Mouse (Mus musculus) hindbrain, embryonic 12.5 days (tissue): ENCODE results near the gene Prmt8. TPM values are rescaled to one million over a fixed set of nuclear protein-coding genes. Genes with fewer than 3 reads are reported as not detected.

Experiments used
- ATAC-seq: fragments of 200-750 bp; cut with Nextera tagmentation; 2 replicates; pipeline ENCODE4 v1.8.0; 2017; ENCODE audit warnings: moderate TSS enrichment; ENCODE audit not compliant: low FRiP score
- H3K27ac ChIP-seq: fragments of 300-500 bp; sonication (generic); 2 replicates; pipeline ENCODE4 v1.5.1; 2016; ENCODE audit warnings: mild to moderate bottlenecking
- H3K27me3 ChIP-seq: fragments of 300-500 bp; sonication (generic); 2 replicates; pipeline ENCODE4 v1.6.1; 2016; ENCODE audit warnings: mild to moderate bottlenecking
- H3K36me3 ChIP-seq: fragments of 300-500 bp; sonication (generic); 2 replicates; pipeline ENCODE4 v1.6.1; 2016; ENCODE audit warnings: mild to moderate bottlenecking
- H3K4me1 ChIP-seq: fragments of 300-500 bp; sonication (generic); 2 replicates; pipeline ENCODE4 v1.6.1; 2016
- H3K4me2 ChIP-seq: fragments of 300-500 bp; sonication (generic); replicated peaks from 2 replicates; pipeline ENCODE4 v1.6.1; 2016; ENCODE audit warnings: mild to moderate bottlenecking
- H3K4me3 ChIP-seq: fragments of 300-500 bp; sonication (generic); 2 replicates; pipeline ENCODE4 v1.5.1; 2016; ENCODE audit warnings: mild to moderate bottlenecking
- H3K9ac ChIP-seq: fragments of 300-500 bp; sonication (generic); 2 replicates; pipeline ENCODE4 v1.6.1; 2016; ENCODE audit warnings: mild to moderate bottlenecking, moderate library complexity
- H3K9me3 ChIP-seq: fragments of 300-500 bp; sonication (generic); replicated peaks from 2 replicates; pipeline ENCODE4 v1.6.1; 2016; ENCODE audit warnings: mild to moderate bottlenecking
- WGBS: fragments of 180-500 bp; shearing (Covaris S2); methylation state at CpG from one replicate; pipeline ENCODE4 v1.1.7; 2016; 5-methylcytosine and 5-hydroxymethylcytosine counted together
- polyA plus RNA-seq: library from polyadenylated mRNA; unstranded; fragments of >200 nt; fragmentation: Nextera tagmentation; extraction: Ambion mirVana; gene quantifications from 2 replicates; pipeline ENCODE4 v1.2.1, GENCODE M21; 2016

Prmt8 gene
- polyA plus RNA-seq, 1 experiment from 2014 or later = 39.9 TPM

- ATAC-seq = no peak
- Histone ChIP-seq H3K4me1 (peaks cover 27% of the 10 kb centered on the region), H3K9me3 (no peaks in the 10 kb centered on the region), H3K36me3 (no peaks in the 10 kb centered on the region), H3K4me3 (no peak overlapping the region), H3K4me2 (no peak overlapping the region), H3K9ac (no peak overlapping the region), H3K27ac (no peak overlapping the region), H3K27me3 (no peaks in the 10 kb centered on the region)
- 85% methylated on average over 7 of the region's 7 CpGs for WGBS
Observed at GRCm38 (mm10) chr6:127680784-127681183, 88.5 kb downstream of the Prmt8 start.

- Histone ChIP-seq H3K9me3 (no peaks in the 10 kb centered on the region), H3K27ac (no peak overlapping the region), H3K27me3 (no peaks in the 10 kb centered on the region), H3K9ac (no peak overlapping the region), H3K4me1 (peaks cover 18% of the 10 kb centered on the region), H3K36me3 (no peaks in the 10 kb centered on the region), H3K4me2 (no peak overlapping the region), H3K4me3 (no peak overlapping the region)
- ATAC-seq = no peak
- WGBS = 85% methylated on average over 3 of the region's 3 CpGs
Observed at GRCm38 (mm10) chr6:127678998-127679397, 90.3 kb downstream of the Prmt8 start.

- H3K36me3 ChIP-seq = no peaks in the 10 kb centered on the region
- no peak overlapping the region for H3K9ac ChIP-seq
- WGBS = 76% methylated on average over 9 of the region's 9 CpGs
- H3K4me1 ChIP-seq = peaks cover 14% of the 10 kb centered on the region
- H3K27ac ChIP-seq = no peak overlapping the region
- no peak overlapping the region for H3K4me3 ChIP-seq
- no peaks in the 10 kb centered on the region for H3K9me3 ChIP-seq
- ATAC-seq = no peak
- H3K4me2 ChIP-seq = no peak overlapping the region
- no peaks in the 10 kb centered on the region for H3K27me3 ChIP-seq
Observed at GRCm38 (mm10) chr6:127678320-127678719, 91.0 kb downstream of the Prmt8 start.

- ATAC-seq = peak; percentile 74
- 48% methylated on average over 11 of the region's 11 CpGs for WGBS
- H3K4me3 ChIP-seq = no peak overlapping the region
Observed at GRCm38 (mm10) chr6:127676866-127677265, 92.4 kb downstream of the Prmt8 start.

GRCm38 (mm10) chr6:127672071-127672470 lies 97.2 kb downstream of the Prmt8 start:
- no peak overlapping the region for H3K27ac ChIP-seq
- H3K4me3 ChIP-seq = no peak overlapping the region
- no peaks in the 10 kb centered on the region for H3K36me3 ChIP-seq
- no peak for ATAC-seq
- no peak overlapping the region for H3K9ac ChIP-seq
- H3K27me3 ChIP-seq = no peaks in the 10 kb centered on the region; the same call in 1 of the 2 replicates
- 84% methylated on average over 7 of the region's 7 CpGs for WGBS
- H3K4me2 ChIP-seq = no peak overlapping the region
- peaks cover 13% of the 10 kb centered on the region for H3K4me1 ChIP-seq
- no peaks in the 10 kb centered on the region for H3K9me3 ChIP-seq

More at GRCm38 (mm10) chr6:127676866-127677265, 92.4 kb downstream of the Prmt8 start:
- Histone ChIP-seq H3K9me3 (no peaks in the 10 kb centered on the region), H3K4me1 (peaks cover 10% of the 10 kb centered on the region), H3K27ac (peak overlapping the region; percentile 65), H3K4me2 (no peak overlapping the region), H3K36me3 (no peaks in the 10 kb centered on the region), H3K9ac (no peak overlapping the region), H3K27me3 (no peaks in the 10 kb centered on the region)

- Histone ChIP-seq H3K9ac (no peak overlapping the region), H3K9me3 (no peaks in the 10 kb centered on the region), H3K27ac (no peak overlapping the region), H3K4me2 (no peak overlapping the region), H3K4me1 (peaks cover 7% of the 10 kb centered on the region), H3K4me3 (no peak overlapping the region), H3K27me3 (no peaks in the 10 kb centered on the region; the same call in 1 of the 2 replicates), H3K36me3 (no peaks in the 10 kb centered on the region)
- whole genome bisulfite sequencing = 92% methylated on average over 4 of the region's 4 CpGs
- no peak for ATAC-seq
Observed at GRCm38 (mm10) chr6:127670031-127670430, 99.2 kb downstream of the Prmt8 start.

GRCm38 (mm10) chr6:127669313-127669712 lies 100.0 kb downstream of the Prmt8 start:
- peaks cover 7% of the 10 kb centered on the region for H3K4me1 ChIP-seq
- H3K9ac ChIP-seq = no peak overlapping the region
- H3K27ac ChIP-seq = no peak overlapping the region
- H3K36me3 ChIP-seq = no peaks in the 10 kb centered on the region
- 60% methylated on average over 4 of the region's 4 CpGs for WGBS
- H3K4me2 ChIP-seq = no peak overlapping the region
- no peak overlapping the region for H3K4me3 ChIP-seq
- H3K27me3 ChIP-seq = no peaks in the 10 kb centered on the region; the same call in 1 of the 2 replicates
- ATAC-seq = no peak
- no peaks in the 10 kb centered on the region for H3K9me3 ChIP-seq

GRCm38 (mm10) chr6:127663263-127663662 lies 106.0 kb downstream of the Prmt8 start:
- H3K4me3 ChIP-seq = no peak overlapping the region
- H3K4me1 ChIP-seq = no peaks in the 10 kb centered on the region
- H3K9me3 ChIP-seq = no peaks in the 10 kb centered on the region
- H3K27ac ChIP-seq = no peak overlapping the region
- 87% methylated on average over 7 of the region's 7 CpGs for WGBS
- no peak overlapping the region for H3K9ac ChIP-seq
- H3K36me3 ChIP-seq = no peaks in the 10 kb centered on the region
- no peaks in the 10 kb centered on the region; the same call in 1 of the 2 replicates for H3K27me3 ChIP-seq
- no peak for ATAC-seq
- H3K4me2 ChIP-seq = no peak overlapping the region

GRCm38 (mm10) chr6:127661717-127662292 lies 107.5 kb downstream of the Prmt8 start:
- WGBS = 84% methylated on average over 7 of the region's 7 CpGs
- Histone ChIP-seq H3K27me3 (no peaks in the 10 kb centered on the region), H3K9ac (no peak overlapping the region)

GRCm38 (mm10) chr6:127659966-127660365 lies 109.3 kb downstream of the Prmt8 start:
- ATAC-seq = no peak
- Histone ChIP-seq H3K4me1 (no peaks in the 10 kb centered on the region), H3K4me3 (no peak overlapping the region), H3K27ac (no peak overlapping the region), H3K9ac (no peak overlapping the region), H3K36me3 (no peaks in the 10 kb centered on the region), H3K9me3 (no peaks in the 10 kb centered on the region), H3K4me2 (no peak overlapping the region), H3K27me3 (no peaks in the 10 kb centered on the region)
- 91% methylated on average over 4 of the region's 4 CpGs for WGBS

More at GRCm38 (mm10) chr6:127661717-127662292, 107.5 kb downstream of the Prmt8 start:
- Histone ChIP-seq H3K4me2 (no peak overlapping the region), H3K4me1 (no peaks in the 10 kb centered on the region), H3K27ac (no peak overlapping the region), H3K36me3 (no peaks in the 10 kb centered on the region), H3K9me3 (no peaks in the 10 kb centered on the region), H3K4me3 (no peak overlapping the region)
- ATAC-seq = no peak

- WGBS = 76% methylated on average over 5 of the region's 5 CpGs
- no peak for ATAC-seq
Observed at GRCm38 (mm10) chr6:127659472-127659871, 109.8 kb downstream of the Prmt8 start.

GRCm38 (mm10) chr6:127657152-127657551 lies 112.1 kb downstream of the Prmt8 start:
- Histone ChIP-seq H3K27me3 (no peaks in the 10 kb centered on the region), H3K27ac (no peak overlapping the region), H3K4me2 (no peak overlapping the region), H3K9ac (no peak overlapping the region), H3K4me1 (no peaks in the 10 kb centered on the region), H3K36me3 (no peaks in the 10 kb centered on the region), H3K9me3 (peaks cover 3% of the 10 kb centered on the region; the same call in 1 of the 2 replicates), H3K4me3 (no peak overlapping the region)
- no peak for ATAC-seq
- WGBS = 88% methylated on average over 11 of the region's 11 CpGs

More at GRCm38 (mm10) chr6:127659472-127659871, 109.8 kb downstream of the Prmt8 start:
- no peaks in the 10 kb centered on the region for H3K4me1 ChIP-seq
- no peaks in the 10 kb centered on the region for H3K9me3 ChIP-seq
- no peak overlapping the region for H3K4me3 ChIP-seq
- no peak overlapping the region for H3K4me2 ChIP-seq
- no peak overlapping the region for H3K9ac ChIP-seq
- no peak overlapping the region for H3K27ac ChIP-seq
- H3K36me3 ChIP-seq = no peaks in the 10 kb centered on the region
- H3K27me3 ChIP-seq = no peaks in the 10 kb centered on the region

GRCm38 (mm10) chr6:127655988-127656387 lies 113.3 kb downstream of the Prmt8 start:
- Histone ChIP-seq H3K36me3 (no peaks in the 10 kb centered on the region), H3K9me3 (peaks cover 3% of the 10 kb centered on the region; the same call in 1 of the 2 replicates), H3K27ac (no peak overlapping the region), H3K4me2 (no peak overlapping the region), H3K9ac (no peak overlapping the region), H3K27me3 (no peaks in the 10 kb centered on the region), H3K4me1 (no peaks in the 10 kb centered on the region), H3K4me3 (no peak overlapping the region)
- no peak for ATAC-seq
- WGBS = 46% methylated on average over 4 of the region's 4 CpGs
